Mouse (Mus musculus) forebrain, embryonic 13.5 days (tissue): Measurements from ENCODE around the gene Abcb9. TPM values are rescaled to one million over a fixed set of nuclear protein-coding genes. Genes with fewer than 3 reads are reported as not detected.
A peak's percentile ranks its signal among the peaks of the same experiment; 100 is the strongest.

Experiments
- ATAC-seq: fragments of 200-750 bp; cut with Nextera tagmentation; 2 replicates; pipeline ENCODE4 v1.8.0; 2017
- H3K27ac ChIP-seq: fragments of 300-500 bp; sonication (generic); 2 replicates; pipeline ENCODE4 v1.5.1; 2015; ENCODE audit warnings: inconsistent platforms, mild to moderate bottlenecking, moderate library complexity
- H3K27me3 ChIP-seq: fragments of 300-500 bp; sonication (generic); 2 replicates; pipeline ENCODE4 v1.6.1; 2015; ENCODE audit warnings: mild to moderate bottlenecking, inconsistent platforms
- H3K36me3 ChIP-seq: fragments of 300-500 bp; sonication (generic); 2 replicates; pipeline ENCODE4 v1.6.1; 2015; ENCODE audit warnings: mild to moderate bottlenecking, inconsistent platforms; ENCODE audit not compliant: poor library complexity, severe bottlenecking
- H3K4me1 ChIP-seq: fragments of 300-500 bp; sonication (generic); 2 replicates; pipeline ENCODE4 v1.6.1; 2015; ENCODE audit warnings: inconsistent platforms
- H3K4me2 ChIP-seq: fragments of 300-500 bp; sonication (generic); 2 replicates; pipeline ENCODE4 v1.6.1; 2015; ENCODE audit warnings: inconsistent platforms, mild to moderate bottlenecking, moderate library complexity
- H3K4me3 ChIP-seq: fragments of 300-500 bp; sonication (generic); 2 replicates; pipeline ENCODE4 v1.5.1; 2015; ENCODE audit warnings: mild to moderate bottlenecking, inconsistent platforms
- H3K9ac ChIP-seq: fragments of 300-500 bp; sonication (generic); 2 replicates; pipeline ENCODE4 v1.6.1; 2015; ENCODE audit warnings: mild to moderate bottlenecking, inconsistent platforms
- H3K9me3 ChIP-seq: fragments of 300-500 bp; sonication (generic); replicated peaks from 2 replicates; pipeline ENCODE4 v1.6.1; 2016; ENCODE audit warnings: inconsistent platforms
- WGBS: fragments of 180-500 bp; shearing (Covaris S2); methylation state at CpG from one replicate; pipeline ENCODE4 v1.1.7; 2015; 5-methylcytosine and 5-hydroxymethylcytosine counted together
- polyA plus RNA-seq: library from polyadenylated mRNA; unstranded; fragments of >200 nt; fragmentation: Nextera tagmentation; extraction: Ambion mirVana; gene quantifications from 2 replicates; pipeline ENCODE4 v1.2.1, GENCODE M21; 2015

Abcb9 gene
- polyA plus RNA-seq, 1 experiment from 2014 or later, result 5.8 TPM

DNA sequence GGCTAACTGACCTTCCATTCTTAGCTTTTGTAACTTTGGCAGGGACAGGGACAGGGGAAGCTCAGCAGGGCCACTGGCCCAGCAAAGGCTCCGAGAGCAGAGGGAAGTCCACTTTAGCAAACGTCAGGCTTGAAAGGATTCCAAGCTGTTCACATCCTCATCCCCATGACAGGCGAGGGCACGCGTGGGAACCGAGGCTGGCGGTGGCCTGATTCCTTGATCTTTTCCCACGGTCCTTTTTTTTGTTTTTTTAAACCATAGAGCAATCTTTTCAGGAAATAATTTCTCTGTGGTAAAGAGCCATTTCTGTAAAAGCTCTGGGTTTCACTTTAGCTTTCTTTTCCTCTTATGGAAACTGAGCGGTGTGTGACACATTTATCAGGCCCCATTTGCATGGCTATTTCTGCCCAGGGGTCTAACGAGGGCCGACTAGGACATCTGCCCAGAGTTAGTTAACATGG lies 80.8 kb downstream of the Abcb9 start:
- Histone ChIP-seq H3K4me1 (peaks cover 93% of the 10 kb centered on the region), H3K4me2 (0 out of 2 replicates have a peak overlapping the region, but pooled peaks have one; percentile 17), H3K9me3 (no peaks in the 10 kb centered on the region), H3K27ac (peak overlapping the region; percentile 67; the same call in 1 of the 2 replicates), H3K4me3 (no peak overlapping the region), H3K36me3 (peaks cover 9% of the 10 kb centered on the region), H3K27me3 (no peaks in the 10 kb centered on the region), H3K9ac (no peak overlapping the region)
- no peak for ATAC-seq
- 17% methylated on average over 11 of the region's 11 CpGs for WGBS

DNA sequence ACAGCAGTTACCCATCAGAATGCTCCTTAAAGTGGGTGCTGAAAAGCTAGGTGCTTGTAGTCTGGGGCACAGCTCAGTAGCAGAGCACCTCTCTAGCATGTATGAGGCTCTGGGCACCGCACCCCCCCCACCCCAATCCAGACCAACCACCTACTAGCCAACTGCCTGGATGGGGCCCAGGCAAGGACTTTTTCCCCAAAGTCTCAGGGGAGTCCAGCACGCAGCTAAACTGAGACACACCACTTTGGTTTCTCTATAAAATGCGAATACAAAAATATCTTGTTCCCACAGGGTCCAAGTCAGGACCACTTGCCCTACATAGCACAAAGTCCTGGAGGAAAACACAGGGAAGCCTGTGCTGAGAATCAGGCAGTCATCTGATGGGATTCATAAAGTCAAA lies 81.4 kb downstream of the Abcb9 start:
- Histone ChIP-seq H3K27ac (0 out of 2 replicates have a peak overlapping the region, but pooled peaks have one; percentile 67), H3K9me3 (no peaks in the 10 kb centered on the region), H3K4me3 (no peak overlapping the region), H3K36me3 (peaks cover 15% of the 10 kb centered on the region), H3K9ac (no peak overlapping the region), H3K27me3 (no peaks in the 10 kb centered on the region), H3K4me1 (peaks cover 87% of the 10 kb centered on the region), H3K4me2 (no peak overlapping the region)
- no peak for ATAC-seq
- WGBS, result 86% methylated on average over 3 of the region's 3 CpGs

DNA sequence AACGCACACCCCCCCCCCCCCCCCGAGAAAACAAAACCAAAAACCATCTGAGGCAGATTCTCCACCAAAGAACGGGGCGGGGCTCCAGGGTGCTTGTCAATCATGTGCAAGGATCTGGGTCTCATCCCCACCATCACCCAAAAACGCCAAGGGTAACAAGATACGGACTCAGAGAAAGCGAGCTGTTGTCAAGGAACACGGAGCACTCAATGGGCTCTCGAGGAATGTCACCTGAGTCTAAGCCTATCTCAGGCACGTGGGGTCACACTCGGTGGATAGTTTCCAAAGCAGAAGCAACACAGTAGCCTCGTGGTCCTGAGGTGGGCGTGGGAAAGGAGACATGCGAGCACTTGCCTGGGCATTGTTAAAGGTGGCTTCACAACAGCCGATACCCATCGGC lies 81.9 kb downstream of the Abcb9 start:
- ATAC-seq, result no peak
- Histone ChIP-seq H3K27ac (0 out of 2 replicates have a peak overlapping the region, but pooled peaks have one; percentile 67), H3K36me3 (peaks cover 19% of the 10 kb centered on the region), H3K27me3 (no peaks in the 10 kb centered on the region), H3K9ac (no peak overlapping the region), H3K4me3 (no peak overlapping the region), H3K4me2 (no peak overlapping the region), H3K9me3 (no peaks in the 10 kb centered on the region), H3K4me1 (peaks cover 82% of the 10 kb centered on the region)
- 92% methylated on average over 16 of the region's 16 CpGs for WGBS

DNA sequence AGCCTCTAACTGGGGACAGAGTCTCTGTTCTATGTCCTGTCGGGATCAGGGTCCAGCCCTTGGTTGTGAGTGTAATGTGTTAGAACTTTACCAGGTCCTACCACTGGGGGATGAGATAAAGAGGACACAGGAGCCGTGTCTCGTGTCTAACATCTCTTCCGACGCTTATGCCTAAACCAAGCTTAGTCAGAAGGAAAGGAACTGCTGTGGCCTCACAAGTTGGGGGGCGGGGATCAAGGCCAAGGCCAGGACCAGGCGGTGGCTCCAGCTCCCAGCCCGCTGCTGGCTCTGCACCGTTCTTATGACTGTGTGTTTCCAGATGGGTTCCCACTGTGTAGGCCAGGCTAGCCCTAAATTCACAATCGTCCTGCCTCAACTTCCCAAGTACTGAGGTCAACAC lies 82.7 kb downstream of the Abcb9 start:
- H3K4me2 ChIP-seq, result no peak overlapping the region
- no peak overlapping the region for H3K4me3 ChIP-seq
- peaks cover 28% of the 10 kb centered on the region for H3K36me3 ChIP-seq
- H3K9me3 ChIP-seq, result no peaks in the 10 kb centered on the region
- no peaks in the 10 kb centered on the region for H3K27me3 ChIP-seq
- ATAC-seq, result no peak
- peak overlapping the region; percentile 19; the same call in 1 of the 2 replicates for H3K27ac ChIP-seq
- peaks cover 74% of the 10 kb centered on the region for H3K4me1 ChIP-seq
- whole genome bisulfite sequencing, result 86% methylated on average over 10 of the region's 10 CpGs
- H3K9ac ChIP-seq, result 0 out of 2 replicates have a peak overlapping the region, but pooled peaks have one; percentile 21

DNA sequence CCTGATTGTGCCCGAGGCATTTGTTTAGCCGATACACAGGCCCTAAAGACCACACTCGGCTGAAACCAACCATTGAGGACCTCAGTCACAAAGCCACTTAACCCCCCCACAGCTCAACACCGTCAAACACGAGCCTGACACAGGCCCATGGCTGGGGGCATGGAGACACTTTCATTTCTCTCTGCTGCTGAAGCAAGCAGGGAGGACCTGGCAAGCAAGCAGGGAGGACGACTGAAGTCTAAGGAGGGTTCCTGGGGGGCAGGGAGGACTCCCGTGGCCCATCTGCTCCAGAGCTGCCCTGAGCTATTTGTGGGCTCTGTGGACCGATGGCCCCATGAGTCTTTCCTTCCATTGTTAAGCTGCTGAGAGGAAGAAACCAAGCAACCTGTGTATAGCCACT lies 83.7 kb downstream of the Abcb9 start:
- H3K36me3 ChIP-seq, result peaks cover 38% of the 10 kb centered on the region
- peak overlapping the region; percentile 47 for H3K4me2 ChIP-seq
- WGBS, result 7% methylated on average over 8 of the region's 8 CpGs
- peak overlapping the region; percentile 90 for H3K27ac ChIP-seq
- H3K4me1 ChIP-seq, result peaks cover 64% of the 10 kb centered on the region
- ATAC-seq, result no peak
- H3K27me3 ChIP-seq, result no peaks in the 10 kb centered on the region
- H3K4me3 ChIP-seq, result no peak overlapping the region
- H3K9ac ChIP-seq, result peak overlapping the region; percentile 60
- no peaks in the 10 kb centered on the region for H3K9me3 ChIP-seq

Other genes with a start within 250 kb of the Abcb9 start
- not detected in 2 replicates for gene Hcar2, start 230.3 kb downstream of the Abcb9 start, polyA plus RNA-seq
- gene Hcar1, start 215.8 kb downstream of the Abcb9 start, polyA plus RNA-seq, result 0.13 and 0.16 TPM in 2 replicates
- gene Denr, start 188.6 kb downstream of the Abcb9 start, polyA plus RNA-seq, result 139 and 160 TPM in 2 replicates
- gene Gm43518, start 168.4 kb downstream of the Abcb9 start, polyA plus RNA-seq, result 1.9 and 3.4 TPM in 2 replicates
- 5.1 and 6.0 TPM in 2 replicates for gene Ccdc62, start 165.1 kb downstream of the Abcb9 start, polyA plus RNA-seq
- gene Hip1r, start 122.2 kb downstream of the Abcb9 start, polyA plus RNA-seq, result 16.2 and 16.8 TPM in 2 replicates
- 86.5 and 92.2 TPM in 2 replicates for gene Vps37b, start 63.5 kb downstream of the Abcb9 start, polyA plus RNA-seq
- gene Ogfod2, start 16.5 kb upstream of the Abcb9 start, polyA plus RNA-seq, result 23.5 and 24.3 TPM in 2 replicates
- 80.8 and 83.0 TPM in 2 replicates for gene Arl6ip4, start 20.3 kb upstream of the Abcb9 start, polyA plus RNA-seq
- gene Pitpnm2, start 154.0 kb upstream of the Abcb9 start, polyA plus RNA-seq, result 5.4 and 6.5 TPM in 2 replicates
- 20.3 and 22.7 TPM in 2 replicates for gene Mphosph9, start 232.2 kb upstream of the Abcb9 start, polyA plus RNA-seq
- 19.5 and 20.8 TPM in 2 replicates for gene 2810006K23Rik, start 232.3 kb upstream of the Abcb9 start, polyA plus RNA-seq